Mouse (Mus musculus) liver, embryonic 14.5 days (tissue): ENCODE measurements around the gene Ch25h.

Source experiments
- CTCF ChIP-seq: IDR thresholded peaks from 2 replicates; pipeline ENCODE4 v1.5.1; 2016; ENCODE audit warnings: antibody characterized with exemption, low read depth, control low read depth
- EP300 ChIP-seq: IDR thresholded peaks from 2 replicates; pipeline ENCODE4 v1.6.1; 2016; ENCODE audit warnings: antibody characterized with exemption, low read depth

GRCm38 (mm10) chr19:34423783-34424335 is 51.1 kb downstream of the Ch25h start:
- TF ChIP-seq CTCF (no peak), EP300 (no peak)
